Mouse (Mus musculus) urinary bladder, postnatal 36 days (tissue): Measurements from ENCODE around the gene Was.
"Not testable (repeated sequence)": the region's sequence is repeated elsewhere in the genome, so short reads cannot be mapped to it uniquely, and the experiment has no call there.

ENCODE experiments used
- DNase-seq, 2 experiments: peaks; one replicate each; pipeline ENCODE4 v3.0.0; 2022; ENCODE audit warnings: low spot score in 2 of 2, mixed read lengths in 1 of 2

Gene Was

GRCm38 (mm10) chrX:8074430-8075014, 15.8 kb downstream of the Was start, which contains the start of gene Suv39h1:
Gene Suv39h1, minus strand, starts transcription at chrX:8074760.
- DNase-seq = peak; percentile 74 to 92

- no peak for DNase-seq
These were observed 16.3 kb downstream of the Was start for GRCm38 (mm10) chrX:8073881-8074429.

- DNase-seq = no peak
These were observed 21.1 kb downstream of the Was start for GRCm38 (mm10) chrX:8069166-8069565.

- DNase-seq = not testable (repeated sequence)
These were observed 39.1 kb downstream of the Was start for GRCm38 (mm10) chrX:8051044-8051781.

DNA sequence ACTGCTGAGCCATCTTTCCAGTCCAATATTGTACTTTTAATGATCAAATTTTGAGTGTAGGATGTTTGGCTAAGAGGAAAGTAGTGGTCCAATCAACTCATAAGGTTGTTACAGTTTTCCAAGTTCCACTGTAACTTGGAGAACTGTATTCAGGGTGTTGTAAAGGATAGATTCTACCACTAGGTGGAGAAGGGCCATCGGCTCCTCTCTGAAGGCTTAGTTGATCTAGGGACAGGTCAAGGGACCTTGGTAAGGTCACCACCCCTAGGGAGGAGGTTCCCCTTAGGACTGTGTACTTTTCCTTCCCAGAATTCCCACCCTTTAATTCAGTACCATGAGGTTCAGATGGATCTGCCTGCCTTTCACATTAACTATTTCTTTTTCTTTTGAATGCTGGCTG, 57.3 kb downstream of the Was start:
- DNase-seq = no peak
